Mouse (Mus musculus) megakaryocyte, embryonic 14.5 days (primary cell): Measurements from ENCODE around the gene Slc10a1. TPM values are rescaled to one million over a fixed set of nuclear protein-coding genes. Genes with fewer than 3 reads are reported as not detected.

ENCODE experiments used
- H3K27me3 ChIP-seq: replicated peaks from 2 replicates; pipeline ENCODE3; 2012; ENCODE audit warnings: inconsistent platforms
- H3K36me3 ChIP-seq: replicated peaks from 2 replicates; pipeline ENCODE3; 2012; ENCODE audit warnings: low read length, inconsistent platforms, mixed read lengths
- H3K4me1 ChIP-seq: 2 replicates; pipeline ENCODE4 v1.6.1; 2012; ENCODE audit warnings: inconsistent platforms
- H3K4me3 ChIP-seq: replicated peaks from 2 replicates; pipeline ENCODE3; 2012; ENCODE audit warnings: moderate library complexity, mild to moderate bottlenecking, inconsistent platforms
- H3K9me3 ChIP-seq: 2 replicates; pipeline ENCODE4 v1.6.1; 2012; ENCODE audit warnings: inconsistent platforms
- FLI1 ChIP-seq: IDR thresholded peaks from 2 replicates; pipeline ENCODE4 v1.6.1; 2012; ENCODE audit warnings: low read length, inconsistent platforms, mixed read lengths
- GATA1 ChIP-seq: IDR thresholded peaks from 3 replicates; pipeline ENCODE4 v1.6.1; 2012; ENCODE audit warnings: mixed read lengths, low read length, inconsistent platforms, borderline replicate concordance
- polyA plus RNA-seq: library from polyadenylated mRNA; stranded (reverse); fragments of >175 nt; gene quantifications from 2 replicates; pipeline ENCODE4 v1.2.3, GENCODE M21; 2012; ENCODE audit warnings: low replicate concordance; ENCODE audit not compliant: insufficient read depth

Slc10a1 gene
- polyA plus RNA-seq, 1 experiment: not detected

GRCm38 (mm10) chr12:80993773-80994172, 25.3 kb upstream of the Slc10a1 start:
- Histone ChIP-seq H3K4me1 (0 out of 2 replicates have a peak, but pooled peaks cover 3% of the 10 kb centered on the region), H3K27me3 (peaks cover 33% of the 10 kb centered on the region), H3K4me3 (no peak overlapping the region), H3K36me3 (no peaks in the 10 kb centered on the region), H3K9me3 (peaks cover 12% of the 10 kb centered on the region)
- no peak for TF ChIP-seq GATA1
- no peak for TF ChIP-seq FLI1

DNA sequence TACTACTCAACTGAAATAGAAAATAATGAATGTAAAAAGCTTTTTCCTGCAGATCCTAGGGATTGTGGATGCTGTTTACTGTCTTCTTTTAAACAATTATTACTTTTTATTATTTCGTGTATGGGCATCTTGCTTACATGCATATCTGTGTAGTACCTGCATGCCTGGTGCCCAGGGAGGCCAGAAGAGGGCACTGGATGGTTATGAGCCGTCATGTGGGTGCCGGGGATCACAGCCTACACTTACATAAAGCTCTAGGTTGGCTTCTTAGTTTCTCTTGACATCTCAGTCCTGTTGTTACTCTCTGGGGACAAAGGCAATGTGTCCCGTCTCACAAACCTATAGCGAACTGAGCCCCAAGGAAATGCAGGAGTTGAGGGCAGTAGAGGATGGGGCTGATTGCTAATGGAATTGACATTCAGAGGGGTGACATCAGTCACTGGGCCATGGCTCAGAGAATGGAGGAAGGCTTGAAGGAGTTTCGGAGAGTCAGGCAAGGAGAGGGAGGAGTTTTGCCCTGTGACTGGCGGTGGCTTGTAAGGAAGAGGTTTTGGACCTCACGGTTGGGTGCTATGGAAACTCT, 24.1 kb upstream of the Slc10a1 start:
- Histone ChIP-seq H3K36me3 (no peaks in the 10 kb centered on the region), H3K4me3 (no peak overlapping the region), H3K9me3 (peaks cover 9% of the 10 kb centered on the region), H3K4me1 (0 out of 2 replicates have a peak, but pooled peaks cover 3% of the 10 kb centered on the region), H3K27me3 (peaks cover 26% of the 10 kb centered on the region)
- TF ChIP-seq FLI1 (no peak), GATA1 (no peak)

- Histone ChIP-seq H3K27me3 (peaks cover 22% of the 10 kb centered on the region), H3K36me3 (no peaks in the 10 kb centered on the region), H3K4me1 (0 out of 2 replicates have a peak, but pooled peaks cover 3% of the 10 kb centered on the region)
These were observed 23.3 kb upstream of the Slc10a1 start for GRCm38 (mm10) chr12:80991806-80992205.

DNA sequence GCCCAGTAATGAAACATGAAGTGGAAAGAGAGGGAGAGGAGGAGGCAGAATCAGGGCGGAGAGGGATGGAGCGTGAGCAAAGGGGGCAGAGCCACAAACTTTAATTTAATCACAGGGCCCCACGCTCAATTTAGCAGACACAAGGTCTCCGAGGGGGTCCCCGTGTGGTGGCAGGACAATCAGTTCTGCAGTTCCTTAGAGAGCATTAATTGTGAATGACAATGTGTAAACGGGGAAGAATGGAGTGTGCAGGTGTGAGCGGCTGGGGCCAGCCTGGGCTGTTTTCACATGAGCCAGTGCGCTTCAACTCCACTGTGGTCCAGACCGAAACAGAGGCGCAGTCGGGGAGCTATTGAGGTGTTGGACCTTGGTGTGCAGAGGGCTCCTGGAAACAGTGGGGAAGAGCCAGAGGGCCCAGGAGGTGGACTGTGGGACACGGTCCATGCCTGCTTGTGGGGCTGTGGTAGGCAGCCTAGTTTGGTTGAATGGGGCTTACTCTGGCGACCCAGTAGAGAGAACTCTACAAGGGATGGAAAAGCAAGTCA, 22.5 kb upstream of the Slc10a1 start:
- Histone ChIP-seq H3K27me3 (peaks cover 19% of the 10 kb centered on the region), H3K4me1 (0 out of 2 replicates have a peak, but pooled peaks cover 3% of the 10 kb centered on the region), H3K9me3 (peaks cover 7% of the 10 kb centered on the region), H3K4me3 (no peak overlapping the region), H3K36me3 (no peaks in the 10 kb centered on the region)
- TF ChIP-seq FLI1: no peak
- no peak for TF ChIP-seq GATA1

More at GRCm38 (mm10) chr12:80991806-80992205, 23.3 kb upstream of the Slc10a1 start:
- peaks cover 9% of the 10 kb centered on the region for H3K9me3 ChIP-seq
- no peak overlapping the region for H3K4me3 ChIP-seq
- TF ChIP-seq FLI1: no peak
- TF ChIP-seq GATA1: no peak

- no peaks in the 10 kb centered on the region for H3K4me1 ChIP-seq
- no peak overlapping the region for H3K4me3 ChIP-seq
- peaks cover 14% of the 10 kb centered on the region for H3K27me3 ChIP-seq
- H3K36me3 ChIP-seq: no peaks in the 10 kb centered on the region
- H3K9me3 ChIP-seq: no peaks in the 10 kb centered on the region
- no peak for TF ChIP-seq FLI1
- no peak for TF ChIP-seq GATA1
These were observed 19.8 kb upstream of the Slc10a1 start for GRCm38 (mm10) chr12:80988286-80988685.

DNA sequence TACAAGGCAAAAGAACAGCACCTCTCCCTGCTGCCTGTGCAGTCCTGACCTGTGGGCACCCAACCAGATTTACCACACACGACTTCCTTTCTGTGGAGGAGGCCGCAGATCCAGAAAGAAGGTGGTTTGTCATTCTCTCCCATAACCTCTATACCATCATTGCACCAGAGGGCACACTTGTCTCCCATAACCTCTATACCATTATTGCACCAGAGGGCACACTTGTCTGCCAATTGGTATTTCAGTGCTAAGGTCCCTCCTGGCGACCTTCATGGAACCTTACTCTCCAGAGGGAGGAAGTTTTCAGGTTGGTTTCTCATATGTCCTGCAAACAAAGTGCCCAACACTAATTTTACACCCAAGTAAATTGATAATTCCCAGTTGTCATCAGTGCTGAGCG, 18.1 kb upstream of the Slc10a1 start:
- Histone ChIP-seq H3K27me3 (peaks cover 4% of the 10 kb centered on the region), H3K4me1 (no peaks in the 10 kb centered on the region), H3K4me3 (no peak overlapping the region), H3K9me3 (no peaks in the 10 kb centered on the region), H3K36me3 (no peaks in the 10 kb centered on the region)
- TF ChIP-seq GATA1: no peak
- no peak for TF ChIP-seq FLI1

GRCm38 (mm10) chr12:80983695-80984094, 15.2 kb upstream of the Slc10a1 start:
- no peaks in the 10 kb centered on the region for H3K9me3 ChIP-seq
- H3K4me3 ChIP-seq: no peak overlapping the region
- H3K4me1 ChIP-seq: no peaks in the 10 kb centered on the region
- TF ChIP-seq GATA1: no peak
- TF ChIP-seq FLI1: no peak
- peaks cover 2% of the 10 kb centered on the region for H3K27me3 ChIP-seq
- H3K36me3 ChIP-seq: no peaks in the 10 kb centered on the region

- TF ChIP-seq FLI1 (no peak), GATA1 (no peak)
- H3K27me3 ChIP-seq: peaks cover 2% of the 10 kb centered on the region
- H3K4me1 ChIP-seq: no peaks in the 10 kb centered on the region
These were observed 13.8 kb upstream of the Slc10a1 start for GRCm38 (mm10) chr12:80982326-80982725.

GRCm38 (mm10) chr12:80975939-80976671, 7.6 kb upstream of the Slc10a1 start:
- TF ChIP-seq FLI1 (no peak), GATA1 (no peak)
- no peaks in the 10 kb centered on the region for H3K36me3 ChIP-seq

More at GRCm38 (mm10) chr12:80982326-80982725, 13.8 kb upstream of the Slc10a1 start:
- no peak overlapping the region for H3K4me3 ChIP-seq
- H3K36me3 ChIP-seq: no peaks in the 10 kb centered on the region
- no peaks in the 10 kb centered on the region for H3K9me3 ChIP-seq

DNA sequence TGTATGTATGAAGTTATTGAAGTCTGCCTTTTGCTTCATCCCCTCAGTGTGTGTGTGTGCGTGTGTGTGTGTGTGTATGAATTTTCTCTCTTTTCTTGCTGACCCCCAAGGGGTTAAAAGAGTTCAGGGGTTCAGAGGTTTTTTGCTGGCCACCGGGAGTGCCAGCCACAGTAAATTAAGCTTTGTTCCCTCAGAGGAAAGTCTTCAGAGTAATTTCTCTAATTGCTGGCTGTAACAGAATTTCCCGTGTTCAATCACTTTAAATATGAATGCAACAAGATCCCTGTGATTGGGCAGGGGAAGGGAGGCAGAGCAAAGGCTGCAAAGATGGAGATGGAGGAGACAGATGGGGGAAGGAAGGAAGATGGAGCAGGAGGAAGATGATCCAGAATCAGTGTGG, 3.3 kb upstream of the Slc10a1 start:
- H3K4me3 ChIP-seq: no peak overlapping the region
- TF ChIP-seq FLI1: no peak
- TF ChIP-seq GATA1: no peak
- peaks cover 17% of the 10 kb centered on the region for H3K27me3 ChIP-seq
- H3K9me3 ChIP-seq: peaks cover 20% of the 10 kb centered on the region
- H3K4me1 ChIP-seq: peaks cover 8% of the 10 kb centered on the region
- no peaks in the 10 kb centered on the region for H3K36me3 ChIP-seq

More at GRCm38 (mm10) chr12:80975939-80976671, 7.6 kb upstream of the Slc10a1 start:
- no peaks in the 10 kb centered on the region for H3K4me1 ChIP-seq
- H3K9me3 ChIP-seq: peaks cover 11% of the 10 kb centered on the region
- H3K27me3 ChIP-seq: peaks cover 5% of the 10 kb centered on the region
- no peak overlapping the region for H3K4me3 ChIP-seq
